9 mouse cellular contexts compared by ENCODE assay signal in genomic region chr11:51538919-51539758, GRCm38 (mm10). TPM values are rescaled to one million over a fixed set of nuclear protein-coding genes. Genes with fewer than 3 reads are reported as not detected.
DNase-seq lines count a peak whose midpoint lies in the region; ATAC-seq and TF ChIP-seq lines count a peak whose summit lies in the region.
"Had no signal": no experiment of that assay in that cellular context is flagged by ENCODE, and none has a peak within 500 bp of the region (broad histone marks: within the 10 kb centered on the region; RNA-seq: fewer than 3 reads in every experiment).

No protein-coding gene starts in this region.

- no peak overlapping the region for H3K4me2 ChIP-seq in heart, embryonic 15.5 days
- H3K4me2 ChIP-seq in limb, embryonic 14.5 days (replicated peaks; ENCODE audit: low read depth, low read length, severe bottlenecking), result no peak overlapping the region
- H3K4me2 ChIP-seq in stomach, postnatal 0 days (replicated peaks; ENCODE audit: low read depth), result no peak overlapping the region

- no peak for TF ChIP-seq EP300 in stomach, postnatal 0 days (optimal IDR thresholded peaks at IDR 0.05)

- H3K4me3 ChIP-seq in heart, embryonic 15.5 days, result no peak overlapping the region
- no peak overlapping the region for H3K4me3 ChIP-seq in limb, embryonic 14.5 days (replicated peaks; ENCODE audit: low read length)
- H3K4me3 ChIP-seq in stomach, postnatal 0 days (ENCODE audit: low read depth, low read length), result no peak overlapping the region
- H3K4me3 ChIP-seq: heart, adult 2 months had no signal

- WGBS in heart, embryonic 15.5 days, result 60% methylated on average over 13 of the region's 13 CpGs
- WGBS in limb, embryonic 14.5 days, result 46% methylated on average over 13 of the region's 13 CpGs
- 60% methylated on average over 13 of the region's 13 CpGs for WGBS in stomach, postnatal 0 days

- ATAC-seq in heart, embryonic 15.5 days (replicated peaks; ENCODE audit: insufficient number of reproducible peaks, insufficient read depth, low FRiP score, low read depth), result 0 out of 2 replicates have a peak, but pooled peaks have one; percentile 23
- peak; percentile 32; the same call in 1 of the 2 replicates for ATAC-seq in limb, embryonic 14.5 days (ENCODE audit: low FRiP score, low read depth)
- ATAC-seq in stomach, postnatal 0 days (ENCODE audit: low FRiP score, low TSS enrichment), result peak; percentile 37

- H3K27me3 ChIP-seq in heart, embryonic 15.5 days, result peaks cover 8% of the 10 kb centered on the region; the same call in 1 of the 2 replicates
- no peaks in the 10 kb centered on the region for H3K27me3 ChIP-seq in limb, embryonic 14.5 days (ENCODE audit: control insufficient read depth, insufficient read depth, low read length)
- no peaks in the 10 kb centered on the region for H3K27me3 ChIP-seq in stomach, postnatal 0 days (ENCODE audit: control insufficient read depth, insufficient read depth, low read length)

- H3K9me3 ChIP-seq in heart, embryonic 15.5 days (replicated peaks), result no peaks in the 10 kb centered on the region
- no peaks in the 10 kb centered on the region for H3K9me3 ChIP-seq in limb, embryonic 14.5 days (ENCODE audit: control insufficient read depth, low read length)
- H3K9me3 ChIP-seq in stomach, postnatal 0 days (ENCODE audit: control insufficient read depth, low read length), result no peaks in the 10 kb centered on the region

- no peak overlapping the region for H3K27ac ChIP-seq in heart, embryonic 15.5 days
- H3K27ac ChIP-seq in limb, embryonic 14.5 days (replicated peaks; ENCODE audit: low read depth, low read length), result no peak overlapping the region
- H3K27ac ChIP-seq in stomach, postnatal 0 days (replicated peaks), result no peak overlapping the region
- H3K27ac ChIP-seq: heart, adult 2 months had no signal

- TF ChIP-seq POLR2A in limb, embryonic 14.5 days (IDR thresholded peaks at IDR 0.05; ENCODE audit: borderline replicate concordance, extremely low read depth, insufficient read depth, insufficient read length), result no peak

- no peaks in the 10 kb centered on the region for H3K4me1 ChIP-seq in heart, embryonic 15.5 days (replicated peaks)
- peaks cover 19% of the 10 kb centered on the region for H3K4me1 ChIP-seq in limb, embryonic 14.5 days (ENCODE audit: control insufficient read depth, insufficient read depth, low read length)
- H3K4me1 ChIP-seq in stomach, postnatal 0 days (replicated peaks; ENCODE audit: control insufficient read depth, insufficient read depth), result no peaks in the 10 kb centered on the region

- no peak for DNase-seq in heart, adult 18-20 months
- peak; percentile 17 for DNase-seq in thymus, postnatal 4 days
- no peak for DNase-seq in thymus, postnatal 10 days (ENCODE audit: low spot score in 2 of 2)
- no peak for DNase-seq in limb, embryonic 14.5 days (ENCODE audit: low spot score)
- DNase-seq in stomach, postnatal 0 days (ENCODE audit: low spot score), result no peak
- DNase-seq in layer of hippocampus, postnatal 25 days (ENCODE audit: extremely low spot score in 1 of 2, low spot score in 1 of 2), result no peak
- DNase-seq in adrenal gland, postnatal 25 days, result no peak

- H3K36me3 ChIP-seq in heart, embryonic 15.5 days, result no peaks in the 10 kb centered on the region
- no peaks in the 10 kb centered on the region for H3K36me3 ChIP-seq in limb, embryonic 14.5 days (ENCODE audit: control insufficient read depth, insufficient read depth, low read length)
- no peaks in the 10 kb centered on the region for H3K36me3 ChIP-seq in stomach, postnatal 0 days (ENCODE audit: control insufficient read depth, insufficient read depth, low read length)

- no peak overlapping the region for H3K9ac ChIP-seq in heart, embryonic 15.5 days
- H3K9ac ChIP-seq in limb, embryonic 14.5 days (ENCODE audit: low read depth, low read length, severe bottlenecking), result no peak overlapping the region
- H3K9ac ChIP-seq in stomach, postnatal 0 days (ENCODE audit: low read length), result no peak overlapping the region

- no peak for TF ChIP-seq CTCF in stomach, postnatal 0 days (IDR thresholded peaks at IDR 0.05; ENCODE audit: low read depth)

RNA-seq across cellular contexts. Expression of gene Phykpl, which starts 45.4 kb away (rescaled TPM):
- polyA plus RNA-seq in heart, embryonic 15.5 days (2015; fragmentation: Nextera tagmentation; extraction: Ambion mirVana), result 12.4 and 14.5 TPM in 2 replicates
- total RNA-seq in heart, adult 18-20 months (2021), result 1 to 10 TPM; 7.8 to 8.5 TPM
- 20.5 and 21.5 TPM in 2 replicates for polyA plus RNA-seq in limb, embryonic 14.5 days (2012; rRNA removed)
- 16.7 and 17.7 TPM in 2 replicates for polyA plus RNA-seq in limb, embryonic 14.5 days (2014; fragmentation: Nextera tagmentation; extraction: Ambion mirVana)
- 13.3 and 14.0 TPM in 2 replicates for polyA plus RNA-seq in stomach, postnatal 0 days (2015; fragmentation: Nextera tagmentation; extraction: Ambion mirVana)
- 1 to 10 TPM; 5.6 to 8.1 TPM for total RNA-seq in layer of hippocampus, postnatal 25 days (2021)
- 40.0 and 41.3 TPM in 2 replicates for total RNA-seq in adrenal gland, postnatal 25 days (2021)
